9 mouse cellular contexts compared by ENCODE assay signal in genomic region chr8:110218511-110218910, GRCm38 (mm10). TPM values are rescaled to one million over a fixed set of nuclear protein-coding genes. Genes with fewer than 3 reads are reported as not detected.
DNase-seq lines count a peak whose midpoint lies in the region; ATAC-seq and TF ChIP-seq lines count a peak whose summit lies in the region.
"Had no signal": no experiment of that assay in that cellular context is flagged by ENCODE, and none has a peak within 500 bp of the region (broad histone marks: within the 10 kb centered on the region; RNA-seq: fewer than 3 reads in every experiment).

No protein-coding gene starts in this region.

- no peak for TF ChIP-seq CTCF in gastrocnemius, adult 2 months (IDR thresholded peaks at IDR 0.05)
- no peak for TF ChIP-seq CTCF in CH12.LX (conservative IDR thresholded peaks at IDR 0.05 in 1 of 2, IDR thresholded peaks at IDR 0.05 in 1 of 2; ENCODE audit: low read depth in 2 of 2, low read length in 2 of 2)

- TF ChIP-seq RAD21 in CH12.LX (IDR thresholded peaks at IDR 0.05; ENCODE audit: low read depth, low read length): no peak

- peaks cover 3 to 25% of the 10 kb centered on the region in 2 experiments for H3K4me1 ChIP-seq in CH12.LX (ENCODE audit: control insufficient read depth in 1 of 2, insufficient read depth in 2 of 2)
- no peaks in the 10 kb centered on the region for H3K4me1 ChIP-seq in hindbrain, embryonic 11.5 days (replicated peaks; ENCODE audit: control insufficient read depth, insufficient read depth, low read length)

- H3K9ac ChIP-seq in CH12.LX (ENCODE audit: insufficient read depth, low read depth): peak overlapping the region; percentile 69
- no peak overlapping the region; the same call in 1 of the 2 replicates for H3K9ac ChIP-seq in hindbrain, embryonic 11.5 days (ENCODE audit: low read depth, low read length)

- dilution Hi-C loops in CH12.LX (cut with MboI; ENCODE audit: extremely low pct_ligation_motif_present, extremely low pct_unique_long_range_greater_than_20kb, low sequenced_read_pairs): no loop called here

- H3K27ac ChIP-seq in gastrocnemius, adult 2 months: 0 out of 2 replicates have a peak overlapping the region, but pooled peaks have one; percentile 79
- H3K27ac ChIP-seq in CH12.LX (ENCODE audit: insufficient read depth, low read depth): no peak overlapping the region
- no peak overlapping the region for H3K27ac ChIP-seq in hindbrain, embryonic 11.5 days (ENCODE audit: low read depth, low read length)

- no peak for ATAC-seq in hindbrain, embryonic 11.5 days (ENCODE audit: low FRiP score)
- 0 out of 2 replicates have a peak, but pooled peaks have one; percentile 7 for ATAC-seq in megakaryocyte progenitor cell, adult 5-6 weeks (replicated peaks; ENCODE audit: poor library complexity)

- peaks cover 25 to 42% of the 10 kb centered on the region in 2 experiments for H3K36me3 ChIP-seq in CH12.LX (replicated peaks in 1 of 2; ENCODE audit: control insufficient read depth in 1 of 2, insufficient read depth in 1 of 2, low read length in 1 of 2)
- peaks cover 6% of the 10 kb centered on the region for H3K36me3 ChIP-seq in hindbrain, embryonic 11.5 days (ENCODE audit: control insufficient read depth, insufficient read depth, low read length)

- H3K9me3 ChIP-seq in CH12.LX (replicated peaks; ENCODE audit: low read length): no peaks in the 10 kb centered on the region
- H3K9me3 ChIP-seq in hindbrain, embryonic 11.5 days (ENCODE audit: control insufficient read depth, low read length): no peaks in the 10 kb centered on the region

- intact Hi-C loops in gastrocnemius, adult 2 months (cut with DNase I): loop anchor here (5.0 to 10.0 kb wide), 2 partner anchors 141 to 396 kb away; partner anchors contain the start of genes Vac14 and Zfp612

- H3K79me2 ChIP-seq in CH12.LX (replicated peaks; ENCODE audit: control insufficient read depth, extremely low read depth, insufficient read depth, poor library complexity, severe bottlenecking): peaks cover 30% of the 10 kb centered on the region

- no peak for TF ChIP-seq EP300 in CH12.LX (IDR thresholded peaks at IDR 0.05; ENCODE audit: low read length)

- peak overlapping the region; percentile 96 for H3K4me2 ChIP-seq in CH12.LX (ENCODE audit: insufficient read depth, low read depth, poor library complexity, severe bottlenecking)
- H3K4me2 ChIP-seq in hindbrain, embryonic 11.5 days (replicated peaks; ENCODE audit: low read depth, low read length): peak overlapping the region; percentile 67

- no peaks in the 10 kb centered on the region for H3K27me3 ChIP-seq in CH12.LX (replicated peaks)
- H3K27me3 ChIP-seq in hindbrain, embryonic 11.5 days (ENCODE audit: control insufficient read depth, insufficient read depth, low read length): no peaks in the 10 kb centered on the region

- peak overlapping the region; percentile 90 for H3K4me3 ChIP-seq in gastrocnemius, adult 2 months
- H3K4me3 ChIP-seq in CH12.LX (replicated peaks in 1 of 3; ENCODE audit: low read depth in 2 of 3, low read length in 2 of 3, poor library complexity in 1 of 3): peak overlapping the region; percentile 64 to 93 (median 82)
- H3K4me3 ChIP-seq in hindbrain, embryonic 11.5 days (ENCODE audit: low read depth, low read length): peak overlapping the region; percentile 52

- WGBS in hindbrain, embryonic 11.5 days: 77% methylated on average over 5 of the region's 5 CpGs

- TF ChIP-seq POLR2A in CH12.LX (IDR thresholded peaks at IDR 0.05; ENCODE audit: low read depth, low read length): no peak

- no peak for DNase-seq in gastrocnemius, adult 2 months
- no peak for DNase-seq in gastrocnemius, postnatal 25 days
- DNase-seq in CH12.LX (ENCODE audit: extremely low read depth): no peak
- no peak for DNase-seq in hindbrain, embryonic 11.5 days (ENCODE audit: low spot score)
- no peak for DNase-seq in urinary bladder, adult 2 months (ENCODE audit: low spot score)
- DNase-seq in kidney, adult 8-10 months: no peak
- DNase-seq in layer of hippocampus, adult 9-11 months: no peak
- DNase-seq: right cerebral cortex, adult 18-20 months had no signal

- in situ Hi-C loops in CH12.LX (cut with MboI; ENCODE audit: low pct_ligation_motif_present, low pct_unique_long_range_greater_than_20kb, low sequenced_read_pairs): no loop called here

TF ChIP-seq in CH12.LX, 34 proteins besides CTCF, POLR2A, EP300 and RAD21:
- TF ChIP-seq IRF4 (IDR thresholded peaks at IDR 0.05; ENCODE audit: low read depth, low read length) (no peak), ZC3H11A (IDR thresholded peaks at IDR 0.05; ENCODE audit: low read depth, low read length) (no peak), USF1 (IDR thresholded peaks at IDR 0.05; ENCODE audit: low read depth, low read length) (no peak), ZMIZ1 (IDR thresholded peaks at IDR 0.05; ENCODE audit: low read depth, low read length) (no peak), POLR2AphosphoS2 (IDR thresholded peaks at IDR 0.05; ENCODE audit: low read depth, low read length) (no peak), ZNF384 (IDR thresholded peaks at IDR 0.05; ENCODE audit: low read depth, low read length) (no peak), SMC3 (IDR thresholded peaks at IDR 0.05; ENCODE audit: low read depth, low read length) (no peak), E2F4 (IDR thresholded peaks at IDR 0.05; ENCODE audit: insufficient replicate concordance, low read depth, low read length) (no peak), CHD2 (IDR thresholded peaks at IDR 0.05; ENCODE audit: low read length) (no peak)

RNA-seq across cellular contexts. Expression of gene Cmtr2, which starts 3.0 kb away (rescaled TPM):
- 1 to 10 TPM; 3.2 to 3.4 TPM for total RNA-seq in gastrocnemius, adult 2 months (2021)
- total RNA-seq in gastrocnemius, postnatal 25 days (2021): 1 to 10 TPM; 2.3 to 2.7 TPM
- total RNA-seq in CH12.LX (2012; rRNA removed) (12.8 and 14.8 TPM in 2 replicates), CH12.LX (2014; rRNA removed) (21.9 and 24.2 TPM in 2 replicates)
- polyA plus RNA-seq in CH12.LX (2012; ENCODE audit: insufficient read length, low read depth): 8.7 and 8.8 TPM in 2 replicates
- polyA plus RNA-seq in hindbrain, embryonic 11.5 days (2014; fragmentation: Nextera tagmentation; extraction: Ambion mirVana): 10.5 and 12.5 TPM in 2 replicates
- 9.0 and 9.6 TPM in 2 replicates for total RNA-seq in megakaryocyte progenitor cell, adult 5-6 weeks (2015)
- 10.0 and 14.3 TPM in 2 replicates for total RNA-seq in megakaryocyte progenitor cell, adult 5-6 weeks (2017)
- polyA plus RNA-seq in urinary bladder, adult 2 months (2012; rRNA removed): 5.2 and 5.5 TPM in 2 replicates

RNA-seq across cellular contexts. Expression of gene Hydin, which starts 48.3 kb away (rescaled TPM):
- under 1 TPM; 0.03 to 0.06 TPM for total RNA-seq in gastrocnemius, adult 2 months (2021)
- under 1 TPM; 0.05 to 0.10 TPM for total RNA-seq in gastrocnemius, postnatal 25 days (2021)
- total RNA-seq in CH12.LX (2012; rRNA removed) (5.6 and 9.8 TPM in 2 replicates), CH12.LX (2014; rRNA removed) (9.5 and 9.6 TPM in 2 replicates)
- 13.2 and 17.3 TPM in 2 replicates for polyA plus RNA-seq in CH12.LX (2012; ENCODE audit: insufficient read length, low read depth)
- polyA plus RNA-seq in hindbrain, embryonic 11.5 days (2014; fragmentation: Nextera tagmentation; extraction: Ambion mirVana): 0.33 and 0.36 TPM in 2 replicates
- not detected in 2 replicates for total RNA-seq in megakaryocyte progenitor cell, adult 5-6 weeks (2015)
- not detected in 2 replicates for total RNA-seq in megakaryocyte progenitor cell, adult 5-6 weeks (2017)
- polyA plus RNA-seq in urinary bladder, adult 2 months (2012; rRNA removed): 0.01 and 0.07 TPM in 2 replicates

RNA-seq across cellular contexts. Expression of gene Calb2, which starts 50.5 kb away (rescaled TPM):
- total RNA-seq in gastrocnemius, adult 2 months (2021): not detected
- total RNA-seq in gastrocnemius, postnatal 25 days (2021): not detected
- total RNA-seq in CH12.LX (2012; rRNA removed): not detected in 2 replicates
- not detected in 2 replicates for total RNA-seq in CH12.LX (2014; rRNA removed)
- polyA plus RNA-seq in CH12.LX (2012; ENCODE audit: insufficient read length, low read depth): not detected in 2 replicates
- 27.5 and 38.2 TPM in 2 replicates for polyA plus RNA-seq in hindbrain, embryonic 11.5 days (2014; fragmentation: Nextera tagmentation; extraction: Ambion mirVana)
- total RNA-seq in megakaryocyte progenitor cell, adult 5-6 weeks (2015): not detected in 2 replicates
- total RNA-seq in megakaryocyte progenitor cell, adult 5-6 weeks (2017): not detected in 2 replicates
- polyA plus RNA-seq in urinary bladder, adult 2 months (2012; rRNA removed): 0.07 and 0.11 TPM in 2 replicates

Comparison
In these comparisons a context has a peak if more than half of its experiments do, and no peak if none do; other contexts are left out.
1. RNA of gene Hydin, which starts 48.3 kb away (total RNA-seq): 5.6 to 9.8 TPM in CH12.LX; 0.05 to 0.10 TPM in gastrocnemius, postnatal 25 days, 0.03 to 0.06 TPM in gastrocnemius, adult 2 months and not detected in megakaryocyte progenitor cell, adult 5-6 weeks; every median in the first group is over 4 times any median in the second.
2. Peak in every context shown above with its lines, with median percentiles within 50 percentile points of each other: H3K4me3 ChIP-seq.